Mouse (Mus musculus) urinary bladder, adult 2 months (tissue): Measurements from ENCODE around the gene Hyls1. TPM values are rescaled to one million over a fixed set of nuclear protein-coding genes. Genes with fewer than 3 reads are reported as not detected.

Experiments
- polyA plus RNA-seq: library from polyadenylated mRNA; depleted of rRNA; stranded (reverse); fragments of >200 nt; gene quantifications from 2 replicates; pipeline ENCODE4 v1.2.3, GENCODE M21; 2012; rRNA removed

Hyls1 gene
- polyA plus RNA-seq, 1 experiment, result 2.9 TPM

Other genes with a start within 250 kb of the Hyls1 start
- gene Cdon, start 149.3 kb downstream of the Hyls1 start, polyA plus RNA-seq, result 14.9 and 18.8 TPM in 2 replicates
- gene Gm1113, start 52.1 kb downstream of the Hyls1 start, polyA plus RNA-seq, result not detected in 2 replicates
- gene Ddx25, start 11.9 kb downstream of the Hyls1 start, polyA plus RNA-seq, result 0.03 TPM in 1 of 2 replicates, not detected in the other
- gene Pus3, start 11.8 kb downstream of the Hyls1 start, polyA plus RNA-seq, result 10.8 and 13.5 TPM in 2 replicates
- 0.18 and 0.25 TPM in 2 replicates for gene Pate2, start 114 bp downstream of the Hyls1 start, polyA plus RNA-seq
- gene Pate4, start 41.5 kb upstream of the Hyls1 start, polyA plus RNA-seq, result not detected in 2 replicates
- gene Pate3, start 77.8 kb upstream of the Hyls1 start, polyA plus RNA-seq, result not detected in 2 replicates
- gene Pate1, start 117.0 kb upstream of the Hyls1 start, polyA plus RNA-seq, result not detected in 2 replicates
- not detected in 2 replicates for gene Gm17677, start 170.7 kb upstream of the Hyls1 start, polyA plus RNA-seq
- not detected in 2 replicates for gene Gm17727, start 207.7 kb upstream of the Hyls1 start, polyA plus RNA-seq
- not detected in 2 replicates for gene Gm27235, start 219.7 kb upstream of the Hyls1 start, polyA plus RNA-seq
- not detected in 2 replicates for gene D730048I06Rik, start 219.7 kb upstream of the Hyls1 start, polyA plus RNA-seq